Mouse (Mus musculus) megakaryocyte, embryonic 14.5 days (primary cell): ENCODE data around the gene 2310033P09Rik.

Source experiments
- FLI1 ChIP-seq: IDR thresholded peaks from 2 replicates; pipeline ENCODE4 v1.6.1; 2012; ENCODE audit warnings: low read length, inconsistent platforms, mixed read lengths
- GATA1 ChIP-seq: IDR thresholded peaks from 3 replicates; pipeline ENCODE4 v1.6.1; 2012; ENCODE audit warnings: mixed read lengths, low read length, inconsistent platforms, borderline replicate concordance

DNA sequence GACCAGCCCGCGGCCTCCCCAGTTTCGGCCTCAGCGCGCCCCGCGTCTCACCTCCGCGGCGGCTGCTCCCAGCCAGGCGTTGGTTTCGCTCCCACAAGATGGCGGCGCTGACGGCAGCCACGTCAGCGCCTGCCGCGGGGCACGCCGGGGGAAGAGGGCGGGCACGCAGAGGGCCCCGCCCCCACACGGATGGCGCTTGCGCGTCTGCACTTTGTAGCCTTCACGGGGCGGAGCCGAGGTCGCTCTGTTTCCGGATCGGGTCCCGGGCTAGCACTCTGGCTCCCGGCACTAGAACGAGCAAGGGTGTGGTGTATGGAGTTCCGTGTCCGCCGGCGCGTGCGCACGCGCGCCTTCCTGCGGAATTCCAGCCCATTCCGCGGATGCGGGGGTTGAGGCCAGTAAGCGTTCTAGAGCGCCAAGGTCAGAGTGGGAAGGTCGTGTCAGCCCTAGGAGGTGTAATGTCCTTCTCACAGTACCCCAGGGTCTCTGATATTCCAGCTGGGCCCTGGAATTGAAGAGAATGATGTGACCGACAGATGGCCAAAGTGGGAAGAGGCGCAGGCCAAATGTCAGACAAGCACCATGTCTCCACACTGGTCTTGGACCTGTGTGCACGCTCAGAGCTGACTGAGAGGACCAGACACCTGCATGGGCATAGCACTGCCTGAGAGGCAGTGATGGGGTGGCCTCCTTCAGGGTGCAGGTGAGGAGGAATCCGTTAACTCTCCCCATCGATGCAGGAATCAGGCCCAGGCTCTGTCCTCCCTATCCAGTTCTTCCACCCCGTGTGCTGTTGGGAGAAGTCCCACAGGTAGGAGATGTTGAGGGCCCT, 20.2 kb downstream of the 2310033P09Rik start, which contains the start of gene Arf1:
- no peak for TF ChIP-seq GATA1
- TF ChIP-seq FLI1, result no peak; the same call in 1 of the 2 replicates
